Mouse (Mus musculus) embryonic fibroblast, embryonic 13.5 days (primary cell): ENCODE results near the gene 1700029I15Rik. TPM values are rescaled to one million over a fixed set of nuclear protein-coding genes. Genes with fewer than 3 reads are reported as not detected.
"Not testable (repeated sequence)": the region's sequence is repeated elsewhere in the genome, so short reads cannot be mapped to it uniquely, and the experiment has no call there.

Experiments
- H3K27ac ChIP-seq: 2 replicates; pipeline ENCODE4 v1.5.1; 2012; ENCODE audit warnings: low read length, control low read depth, inconsistent platforms; ENCODE audit not compliant: insufficient read depth
- H3K4me1 ChIP-seq: 2 replicates; pipeline ENCODE4 v1.6.1; 2011; ENCODE audit warnings: low read length; ENCODE audit not compliant: control insufficient read depth, insufficient read depth
- H3K4me3 ChIP-seq: 2 replicates; pipeline ENCODE4 v1.5.1; 2011; ENCODE audit warnings: mild to moderate bottlenecking, control low read depth, low read length; ENCODE audit not compliant: insufficient read depth
- CTCF ChIP-seq: IDR thresholded peaks from 2 replicates; pipeline ENCODE4 v1.5.1; 2011; ENCODE audit warnings: mild to moderate bottlenecking, control low read depth, low read length, moderate library complexity, borderline replicate concordance; ENCODE audit not compliant: insufficient read depth
- POLR2A ChIP-seq: IDR thresholded peaks from 2 replicates; pipeline ENCODE4 v1.6.1; 2011; ENCODE audit warnings: low read depth, mild to moderate bottlenecking, control low read depth, low read length, moderate library complexity
- polyA plus RNA-seq: library from polyadenylated mRNA; stranded (reverse); fragments of >200 nt; gene quantifications from 2 replicates; pipeline ENCODE4 v1.2.4, GENCODE M21; 2011; ENCODE audit warnings: low read depth; ENCODE audit not compliant: missing spikeins, insufficient read length

1700029I15Rik gene
- polyA plus RNA-seq, 1 experiment, result 0.98 TPM

DNA sequence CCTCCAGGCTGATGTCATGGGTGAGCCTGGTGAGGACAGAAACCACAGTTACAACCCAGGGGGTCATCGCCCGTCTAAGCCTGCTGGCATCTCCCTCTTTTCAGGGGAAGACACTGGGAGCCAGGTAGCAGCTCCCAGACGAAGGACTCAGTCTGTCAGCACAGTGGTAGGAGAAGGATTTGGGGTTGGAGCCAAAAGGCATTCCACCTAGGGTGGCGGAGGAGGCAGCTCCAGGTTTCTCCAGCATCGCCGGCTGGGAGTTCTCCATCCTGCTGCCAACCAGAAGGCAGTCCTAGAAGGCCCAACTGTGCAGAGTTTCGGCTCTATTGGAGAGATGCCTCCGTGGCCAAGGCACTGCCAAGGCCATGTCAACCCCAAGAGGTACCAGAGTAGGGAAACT lies 8.8 kb downstream of the 1700029I15Rik start:
- Histone ChIP-seq H3K27ac (no peak overlapping the region), H3K4me3 (no peak overlapping the region), H3K4me1 (peaks cover 4% of the 10 kb centered on the region; the same call in 1 of the 2 replicates)
- no peak for TF ChIP-seq CTCF

DNA sequence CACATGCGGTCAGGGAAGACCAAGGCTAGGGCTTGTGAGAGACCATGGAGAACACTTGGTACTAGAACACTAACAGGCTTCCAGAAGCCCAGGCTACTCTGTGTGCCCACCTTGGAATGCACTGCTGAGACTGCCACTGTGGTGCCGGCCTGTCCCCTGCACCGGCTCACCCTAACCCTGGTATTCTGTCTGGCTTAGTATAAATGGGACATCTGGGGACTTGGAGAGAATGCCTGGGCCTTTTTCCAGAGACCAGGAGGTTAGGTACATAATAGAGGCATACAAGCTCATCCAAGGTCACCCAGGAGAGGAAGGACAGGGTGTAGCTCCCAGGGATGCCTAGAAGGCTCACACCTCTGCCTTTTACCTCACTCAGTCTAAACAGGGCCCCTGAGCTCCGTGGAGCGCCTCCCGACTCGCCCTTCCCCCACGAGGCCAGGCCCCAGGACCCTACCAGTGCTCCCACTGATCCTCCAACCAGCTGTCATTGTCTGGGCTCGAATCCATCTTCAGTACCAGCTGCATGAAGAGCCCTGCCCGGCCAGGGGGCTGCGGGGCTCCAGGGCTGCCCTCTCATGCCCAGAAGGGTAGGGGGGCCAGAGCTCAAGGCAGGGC lies 9.5 kb downstream of the 1700029I15Rik start:
- no peak overlapping the region for H3K4me3 ChIP-seq
- TF ChIP-seq POLR2A (no peak), CTCF (no peak)
- H3K4me1 ChIP-seq, result peaks cover 4% of the 10 kb centered on the region; the same call in 1 of the 2 replicates

DNA sequence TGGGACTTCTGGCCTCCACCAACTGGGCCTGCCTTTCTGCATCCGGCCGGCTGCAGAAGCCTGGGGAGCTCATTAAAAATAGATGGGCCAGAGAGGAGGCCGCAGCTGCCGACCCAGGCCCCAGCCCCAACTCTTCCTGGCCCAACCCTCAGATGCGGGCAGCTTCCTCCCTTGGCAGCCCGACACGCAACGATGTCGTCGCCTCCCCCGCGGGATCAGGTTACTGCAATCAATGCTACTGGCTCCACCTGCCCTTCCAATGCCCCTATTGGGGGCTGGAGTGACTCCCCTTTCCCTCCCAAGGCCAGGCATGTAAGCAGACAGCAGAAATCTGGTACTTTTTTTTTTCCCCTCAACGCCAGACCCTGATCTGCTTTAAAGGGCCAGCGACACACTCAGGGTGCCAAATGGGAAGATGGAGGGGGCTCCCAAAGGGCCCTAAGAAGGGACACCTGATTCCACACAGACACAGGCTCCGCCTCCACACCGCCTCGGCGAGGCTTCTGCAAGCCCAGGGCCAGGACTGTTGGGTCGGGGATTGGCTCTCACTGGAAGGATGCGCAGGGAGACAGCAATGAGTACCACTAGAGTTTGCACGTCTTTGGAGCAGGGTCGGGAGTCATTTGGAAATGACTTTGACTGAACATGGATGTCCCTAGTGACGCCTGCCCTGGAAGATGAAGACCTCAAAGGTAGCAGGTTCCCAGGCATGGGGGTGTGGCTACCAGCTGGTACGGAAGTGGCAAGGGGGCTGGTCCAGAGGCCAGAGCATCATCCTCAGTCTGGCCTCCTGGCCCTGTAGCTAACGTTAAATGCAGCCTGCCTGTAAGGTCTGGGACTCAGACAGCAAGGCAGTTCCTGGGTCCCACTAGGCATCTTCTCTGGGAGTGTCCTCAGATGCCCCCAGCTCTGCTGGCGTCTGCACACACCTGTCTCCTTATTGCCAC lies 10.3 kb downstream of the 1700029I15Rik start:
- Histone ChIP-seq H3K4me1 (peaks cover 4% of the 10 kb centered on the region; the same call in 1 of the 2 replicates), H3K4me3 (no peak overlapping the region), H3K27ac (no peak overlapping the region)
- TF ChIP-seq POLR2A (no peak), CTCF (no peak)

More for the DNA sequence above, 9.5 kb downstream of the 1700029I15Rik start:
- H3K27ac ChIP-seq, result no peak overlapping the region

DNA sequence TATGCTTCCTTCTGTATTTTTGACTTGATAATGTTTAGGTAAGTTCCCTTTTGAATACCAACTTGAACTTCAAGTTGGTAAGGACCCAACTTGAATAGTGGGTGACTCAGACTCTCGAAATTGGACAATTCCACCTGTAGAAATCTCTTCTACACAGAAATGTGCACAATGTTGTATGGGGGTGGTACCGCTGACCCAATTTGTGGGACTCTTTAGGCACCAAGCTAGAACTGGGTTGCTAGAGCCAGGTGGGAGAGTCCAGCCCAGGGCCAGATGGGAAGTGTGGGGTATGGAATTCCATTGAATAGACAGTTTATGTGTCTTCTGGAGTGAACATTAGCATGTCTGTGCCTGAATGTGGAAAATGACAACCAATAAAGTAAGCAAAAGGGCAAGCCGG lies 13.2 kb downstream of the 1700029I15Rik start:
- Histone ChIP-seq H3K4me1 (no peaks in the 10 kb centered on the region), H3K27ac (no peak overlapping the region), H3K4me3 (no peak overlapping the region)
- TF ChIP-seq CTCF, result no peak
- TF ChIP-seq POLR2A, result no peak

DNA sequence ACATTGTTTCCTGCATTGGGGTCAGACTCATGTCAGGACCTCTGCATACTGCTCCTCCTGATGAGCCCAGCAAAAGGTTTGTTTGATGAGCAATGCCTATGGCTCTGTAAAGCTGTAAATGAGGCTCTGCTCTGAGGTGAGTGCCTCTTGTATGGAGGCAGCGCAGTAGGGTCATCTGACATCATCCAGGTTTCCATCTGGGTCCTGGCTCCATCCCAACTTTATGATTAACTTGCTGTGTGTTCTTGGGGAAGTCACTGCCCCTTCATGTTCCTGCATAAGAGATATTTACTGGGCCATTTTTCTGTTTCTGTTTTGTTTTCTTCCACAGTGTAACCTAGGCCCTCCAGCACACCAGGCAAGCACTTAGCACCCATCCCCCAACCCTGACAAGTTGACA lies 15.1 kb downstream of the 1700029I15Rik start:
- Histone ChIP-seq H3K27ac (no peak overlapping the region), H3K4me3 (no peak overlapping the region), H3K4me1 (no peaks in the 10 kb centered on the region)
- TF ChIP-seq CTCF, result no peak
- TF ChIP-seq POLR2A, result no peak

DNA sequence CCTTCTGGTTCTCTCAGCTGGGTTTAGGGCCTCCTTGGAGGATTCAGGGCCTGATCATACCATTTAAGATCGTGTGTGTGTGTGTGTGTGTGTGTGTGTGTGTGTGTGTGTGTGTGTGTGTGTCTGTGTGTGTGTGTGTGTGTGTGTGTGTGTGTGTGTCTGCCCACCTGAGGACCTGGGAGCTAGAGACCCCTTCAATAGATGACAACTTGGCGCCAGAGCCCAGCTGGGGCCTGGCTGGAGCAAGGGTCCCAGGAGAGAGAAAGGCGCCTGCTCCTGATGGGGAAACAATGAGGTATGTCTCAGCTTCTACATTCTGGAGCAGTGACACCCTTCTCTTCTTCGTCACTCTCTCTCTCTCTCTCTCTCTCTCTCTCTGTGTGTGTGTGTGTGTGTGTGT lies 17.5 kb downstream of the 1700029I15Rik start:
- H3K4me3 ChIP-seq, H3K4me1 ChIP-seq, H3K27ac ChIP-seq: not testable (repeated sequence)

DNA sequence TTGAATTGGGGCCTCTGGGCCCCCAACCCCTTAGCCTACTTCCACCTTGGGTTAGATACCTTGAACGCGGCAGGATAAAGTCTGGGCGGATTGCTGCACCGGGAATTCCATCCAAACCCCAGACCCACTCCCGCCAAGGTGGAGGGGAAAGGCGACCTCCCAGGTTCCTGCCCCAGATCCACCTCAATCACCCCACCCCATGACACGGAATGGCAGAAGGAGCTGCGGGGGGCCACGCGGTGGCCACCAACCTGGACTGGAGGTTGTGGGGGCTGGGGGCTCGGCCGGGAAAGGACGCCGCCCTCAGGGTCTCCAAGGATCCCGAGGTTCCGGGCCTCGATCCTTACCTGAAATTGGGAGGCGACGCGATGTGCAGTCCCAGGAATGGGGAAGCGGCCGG lies 18.3 kb downstream of the 1700029I15Rik start:
- H3K27ac ChIP-seq, result no peak overlapping the region
- TF ChIP-seq POLR2A (no peak), CTCF (no peak)
- H3K4me1 ChIP-seq, result no peaks in the 10 kb centered on the region
- H3K4me3 ChIP-seq, result no peak overlapping the region

DNA sequence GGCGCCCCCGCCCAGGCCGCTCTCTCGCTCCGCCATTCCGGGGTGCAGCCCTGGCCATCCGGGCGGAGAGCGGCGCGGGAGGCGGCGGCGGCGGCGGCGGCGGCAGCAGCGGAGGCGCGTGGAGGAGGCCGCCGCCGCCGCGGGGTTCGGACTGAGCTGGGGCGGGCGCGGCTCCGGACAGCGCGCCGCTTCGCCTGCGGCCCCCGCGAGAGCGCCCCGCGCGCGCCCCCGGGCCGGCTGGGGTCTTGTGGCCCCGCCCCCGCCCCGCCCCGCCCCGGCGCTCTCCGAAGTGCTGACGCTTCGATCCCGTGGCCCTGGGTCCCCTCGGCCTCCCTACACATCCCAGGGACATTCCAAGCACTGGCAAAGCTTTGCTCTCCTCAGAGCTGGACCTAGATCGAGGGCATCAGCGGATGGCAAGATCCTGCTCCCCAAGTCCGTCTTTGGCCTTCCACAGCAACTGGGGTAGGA lies 18.8 kb downstream of the 1700029I15Rik start, which contains the start of gene Mapk8ip1:
TSS of gene Mapk8ip1 (minus strand) at position 173 of the 471 bp plus-strand sequence.
- Histone ChIP-seq H3K4me3 (no peak within 1 kb of the TSS), H3K4me1 (no peaks in the 10 kb centered on the region), H3K27ac (no peak within 1 kb of the TSS)
- TF ChIP-seq POLR2A (no peak), CTCF (no peak)

DNA sequence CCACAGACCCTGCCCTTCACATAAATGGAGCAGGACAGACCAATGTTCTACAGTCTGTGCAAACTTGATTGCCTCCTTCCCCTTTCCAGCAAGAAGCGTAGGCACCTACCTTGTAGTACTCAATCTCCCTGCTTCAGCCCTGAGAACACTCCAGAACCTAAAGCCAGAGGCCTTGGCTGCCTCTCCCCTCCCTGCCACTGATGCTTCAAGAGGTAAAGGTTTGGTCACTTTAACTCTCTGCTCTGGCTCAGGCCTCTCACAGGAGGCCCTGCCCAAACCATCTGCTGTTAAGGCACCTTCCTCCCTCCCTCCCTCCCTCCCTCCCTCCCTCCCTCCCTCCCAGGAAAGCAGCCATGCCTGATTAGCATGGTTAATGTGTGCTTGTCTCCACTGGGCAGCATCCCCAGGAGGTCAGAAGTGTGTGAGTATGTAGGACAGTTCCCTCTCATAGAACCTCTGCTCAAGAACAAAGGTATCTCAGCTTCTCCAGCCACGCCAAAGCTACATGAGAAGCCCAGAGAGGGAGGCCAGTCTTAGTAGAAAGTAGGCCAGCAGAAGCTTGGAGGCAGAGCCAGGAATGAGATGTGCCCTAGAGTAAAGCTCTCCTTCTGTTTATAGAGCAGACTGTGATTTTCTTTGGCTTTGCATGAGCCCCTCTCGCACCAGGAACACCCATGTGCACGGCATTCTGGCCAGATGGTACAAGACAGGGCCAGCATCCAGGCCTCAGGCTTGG lies 20.4 kb downstream of the 1700029I15Rik start:
- no peak overlapping the region for H3K27ac ChIP-seq
- no peaks in the 10 kb centered on the region for H3K4me1 ChIP-seq
- H3K4me3 ChIP-seq, result no peak overlapping the region
- TF ChIP-seq CTCF, result no peak
- TF ChIP-seq POLR2A, result no peak

DNA sequence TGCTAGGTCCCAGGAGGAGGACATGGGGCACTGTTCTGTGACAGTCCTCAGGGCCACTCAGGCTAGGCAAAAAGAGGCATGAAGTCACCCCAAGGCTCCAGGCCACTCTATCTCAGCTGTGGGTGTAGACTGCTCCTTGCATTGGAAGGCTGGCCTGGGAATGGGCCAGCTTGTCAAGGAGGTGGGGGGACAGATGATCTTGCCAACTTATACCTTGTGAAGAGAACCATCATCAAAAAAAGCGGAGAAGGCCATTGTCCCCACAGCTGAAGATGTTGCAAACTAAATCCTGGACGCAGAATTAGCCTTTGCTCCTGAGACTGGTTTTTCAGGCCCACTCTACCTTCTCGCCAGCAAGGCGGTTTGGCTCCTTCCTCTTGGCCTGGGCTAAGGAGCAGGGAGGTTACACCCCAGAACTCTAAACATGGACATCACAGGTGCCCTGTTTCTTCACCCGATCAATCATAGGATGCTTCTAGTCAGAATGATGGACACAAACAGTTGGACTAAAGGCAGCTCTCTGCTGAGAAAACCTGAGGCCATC lies 21.5 kb downstream of the 1700029I15Rik start:
- no peaks in the 10 kb centered on the region for H3K4me1 ChIP-seq
- no peak overlapping the region for H3K27ac ChIP-seq
- no peak overlapping the region for H3K4me3 ChIP-seq
- no peak for TF ChIP-seq POLR2A
- no peak for TF ChIP-seq CTCF
